Mouse (Mus musculus): ENCODE data around the gene Tmcc1. TPM values are rescaled to one million over a fixed set of nuclear protein-coding genes. Genes with fewer than 3 reads are reported as not detected.

The Tmcc1 gene
- polyA plus RNA-seq, 1 experiment from 2014 or later: 9.4 TPM

DNA sequence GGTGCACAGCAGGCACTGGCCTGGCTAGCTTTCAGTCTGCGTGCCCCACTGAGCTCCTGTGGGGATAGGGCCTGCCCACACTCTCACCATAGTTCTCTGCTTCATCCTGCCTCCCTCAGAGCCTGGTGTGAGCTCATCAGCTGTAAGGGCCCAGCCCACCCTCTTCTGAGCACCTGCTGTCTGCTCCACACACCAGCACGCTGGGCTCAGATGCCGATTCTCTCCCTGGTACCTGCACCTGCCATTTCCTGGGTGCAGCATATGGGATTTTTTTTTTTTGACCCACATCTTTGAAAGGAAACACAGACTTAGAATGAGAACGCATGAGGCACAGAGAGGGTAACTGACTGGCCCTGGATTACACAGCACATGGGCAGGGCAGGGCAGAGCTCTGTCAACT is 203.7 kb downstream of the Tmcc1 start:
- TF ChIP-seq EP300 (optimal IDR thresholded peaks at IDR 0.05): no peak
- TF ChIP-seq CTCF (IDR thresholded peaks at IDR 0.05; ENCODE audit: low read depth): no peak
- DNase-seq (ENCODE audit: low spot score): no peak
- H3K4me3 ChIP-seq (ENCODE audit: low read depth, low read length): peak overlapping the region; percentile 1; the same call in 1 of the 2 replicates
- no peak overlapping the region for H3K9ac ChIP-seq (ENCODE audit: low read length)
- peaks cover 3% of the 10 kb centered on the region for H3K4me1 ChIP-seq (replicated peaks; ENCODE audit: control insufficient read depth, insufficient read depth)
- H3K27me3 ChIP-seq (ENCODE audit: control insufficient read depth, insufficient read depth, low read length): no peaks in the 10 kb centered on the region; the same call in 1 of the 2 replicates
- H3K27ac ChIP-seq (replicated peaks): no peak overlapping the region
- ATAC-seq (ENCODE audit: low FRiP score, low TSS enrichment): no peak
- no peaks in the 10 kb centered on the region for H3K36me3 ChIP-seq (ENCODE audit: control insufficient read depth, insufficient read depth, low read length)
- WGBS: 65% methylated on average over 4 of the region's 4 CpGs
- no peaks in the 10 kb centered on the region for H3K9me3 ChIP-seq (ENCODE audit: control insufficient read depth, low read length)
- peak overlapping the region; percentile 25; the same call in 1 of the 2 replicates for H3K4me2 ChIP-seq (replicated peaks; ENCODE audit: low read depth)

DNA sequence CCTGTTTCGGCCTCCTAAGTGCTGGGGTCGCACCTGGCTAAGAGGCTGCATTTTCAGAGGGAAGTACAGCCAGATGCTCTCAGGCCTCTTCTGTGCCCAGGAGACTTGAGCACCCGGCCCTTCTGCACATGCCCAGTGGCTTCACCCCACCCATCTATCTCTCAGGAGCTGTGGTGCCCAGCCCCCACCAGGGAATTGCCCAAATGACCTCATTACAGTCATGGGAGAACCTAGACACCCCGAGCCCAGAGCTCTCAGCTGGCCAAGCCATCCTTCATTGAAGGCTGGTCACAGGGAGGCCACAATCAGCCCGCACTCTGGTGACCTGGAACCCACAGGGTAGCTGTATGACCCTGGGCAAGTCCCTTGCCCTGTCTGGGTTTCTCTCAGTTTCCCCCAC is 204.3 kb downstream of the Tmcc1 start:
- H3K4me3 ChIP-seq (ENCODE audit: low read depth, low read length): no peak overlapping the region
- no peaks in the 10 kb centered on the region for H3K36me3 ChIP-seq (ENCODE audit: control insufficient read depth, insufficient read depth, low read length)
- ATAC-seq (ENCODE audit: low FRiP score, low TSS enrichment) (no peak), DNase-seq (ENCODE audit: low spot score) (no peak)
- no peak overlapping the region for H3K9ac ChIP-seq (ENCODE audit: low read length)
- no peaks in the 10 kb centered on the region; the same call in 1 of the 2 replicates for H3K27me3 ChIP-seq (ENCODE audit: control insufficient read depth, insufficient read depth, low read length)
- no peaks in the 10 kb centered on the region for H3K9me3 ChIP-seq (ENCODE audit: control insufficient read depth, low read length)
- TF ChIP-seq CTCF (IDR thresholded peaks at IDR 0.05; ENCODE audit: low read depth) (no peak), EP300 (optimal IDR thresholded peaks at IDR 0.05) (no peak)
- WGBS: 78% methylated on average over 5 of the region's 5 CpGs
- H3K4me1 ChIP-seq (replicated peaks; ENCODE audit: control insufficient read depth, insufficient read depth): peaks cover 3% of the 10 kb centered on the region
- H3K27ac ChIP-seq (replicated peaks): no peak overlapping the region
- H3K4me2 ChIP-seq (replicated peaks; ENCODE audit: low read depth): no peak overlapping the region; the same call in 1 of the 2 replicates

DNA sequence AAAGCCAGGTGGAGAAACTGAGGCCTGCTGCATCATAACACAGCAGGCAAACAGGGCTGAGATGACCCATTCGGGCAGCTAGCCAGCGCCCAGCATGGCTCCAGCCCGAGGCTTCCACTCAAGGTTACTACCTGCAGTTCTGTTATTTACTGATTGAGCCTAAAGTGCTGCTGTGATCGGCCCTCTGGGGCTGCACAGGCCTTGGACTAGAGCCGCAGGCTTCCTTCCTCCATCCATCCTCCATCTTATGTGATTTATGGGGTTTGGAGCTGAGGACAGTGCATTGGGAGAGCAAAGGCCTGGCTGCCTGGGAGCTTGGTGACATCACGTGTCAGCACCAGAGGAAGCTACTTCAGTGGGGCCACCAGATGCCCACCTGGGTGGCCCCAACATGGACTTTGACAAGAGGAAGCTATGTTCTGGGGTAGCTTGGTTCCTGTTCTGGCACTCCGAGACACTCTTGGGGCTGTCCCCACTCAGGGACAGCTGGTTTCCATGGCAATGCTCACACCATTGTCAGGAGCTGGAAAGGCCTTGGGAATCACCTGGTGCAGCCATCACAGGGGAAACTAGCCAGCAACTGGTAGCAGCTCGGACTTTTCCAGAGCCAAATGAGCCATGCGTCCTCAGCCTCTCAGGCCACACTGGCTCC is 206.1 kb downstream of the Tmcc1 start:
- WGBS: 69% methylated on average over 9 of the region's 9 CpGs
- no peaks in the 10 kb centered on the region for H3K9me3 ChIP-seq (ENCODE audit: control insufficient read depth, low read length)
- 0 out of 2 replicates have a peak overlapping the region, but pooled peaks have one; percentile 13 for H3K27ac ChIP-seq (replicated peaks)
- no peak overlapping the region for H3K9ac ChIP-seq (ENCODE audit: low read length)
- DNase-seq (ENCODE audit: low spot score) (no peak), ATAC-seq (ENCODE audit: low FRiP score, low TSS enrichment) (no peak)
- no peak for TF ChIP-seq EP300 (optimal IDR thresholded peaks at IDR 0.05)
- TF ChIP-seq CTCF (IDR thresholded peaks at IDR 0.05; ENCODE audit: low read depth): no peak
- no peaks in the 10 kb centered on the region for H3K27me3 ChIP-seq (ENCODE audit: control insufficient read depth, insufficient read depth, low read length)
- no peak overlapping the region for H3K4me2 ChIP-seq (replicated peaks; ENCODE audit: low read depth)
- no peaks in the 10 kb centered on the region for H3K36me3 ChIP-seq (ENCODE audit: control insufficient read depth, insufficient read depth, low read length)
- H3K4me1 ChIP-seq (replicated peaks; ENCODE audit: control insufficient read depth, insufficient read depth): peaks cover 3% of the 10 kb centered on the region
- no peak overlapping the region for H3K4me3 ChIP-seq (ENCODE audit: low read depth, low read length)

DNA sequence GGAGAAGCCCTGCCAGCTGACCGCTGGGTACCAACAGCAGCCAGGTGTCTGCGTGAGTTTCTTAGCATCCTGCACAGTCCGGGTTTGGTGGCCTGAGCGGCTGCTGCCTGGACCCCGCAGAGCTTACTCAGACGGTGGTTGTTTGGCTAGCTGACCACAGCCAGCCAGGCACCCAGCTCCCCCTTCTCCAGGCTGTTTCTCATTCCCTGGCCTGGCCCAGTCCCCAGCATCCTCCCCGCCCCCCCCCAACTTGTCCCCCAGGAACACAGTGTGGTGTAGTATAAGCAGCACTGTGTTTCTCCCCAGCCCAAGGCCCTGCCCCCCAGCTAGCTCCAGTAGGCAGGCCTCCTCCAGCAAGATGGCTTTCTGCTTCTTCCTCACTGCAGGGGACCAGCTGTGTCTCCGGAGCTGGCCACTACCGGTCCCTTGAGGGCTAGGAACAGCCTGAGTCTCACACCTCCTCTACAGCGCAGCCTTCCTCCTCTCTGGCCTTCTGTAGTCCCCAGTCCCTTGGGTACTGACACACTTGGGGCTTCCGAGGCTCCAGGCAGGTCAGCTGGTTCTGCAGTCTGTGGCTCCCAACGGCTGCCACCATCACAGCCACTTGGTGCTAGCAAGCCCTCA is 206.7 kb downstream of the Tmcc1 start:
- no peaks in the 10 kb centered on the region for H3K27me3 ChIP-seq (ENCODE audit: control insufficient read depth, insufficient read depth, low read length)
- H3K4me1 ChIP-seq (replicated peaks; ENCODE audit: control insufficient read depth, insufficient read depth): peaks cover 3% of the 10 kb centered on the region
- WGBS: 58% methylated on average over 12 of the region's 12 CpGs
- H3K36me3 ChIP-seq (ENCODE audit: control insufficient read depth, insufficient read depth, low read length): no peaks in the 10 kb centered on the region
- H3K9me3 ChIP-seq (ENCODE audit: control insufficient read depth, low read length): no peaks in the 10 kb centered on the region
- peak overlapping the region; percentile 20; the same call in 1 of the 2 replicates for H3K4me2 ChIP-seq (replicated peaks; ENCODE audit: low read depth)
- 0 out of 2 replicates have a peak overlapping the region, but pooled peaks have one; percentile 35 for H3K27ac ChIP-seq (replicated peaks)
- DNase-seq (ENCODE audit: low spot score): no peak
- ATAC-seq (ENCODE audit: low FRiP score, low TSS enrichment): peak; percentile 15; the same call in 1 of the 2 replicates
- TF ChIP-seq EP300 (optimal IDR thresholded peaks at IDR 0.05) (no peak), CTCF (IDR thresholded peaks at IDR 0.05; ENCODE audit: low read depth) (no peak)
- H3K4me3 ChIP-seq (ENCODE audit: low read depth, low read length): no peak overlapping the region
- peak overlapping the region; percentile 31; the same call in 1 of the 2 replicates for H3K9ac ChIP-seq (ENCODE audit: low read length)

DNA sequence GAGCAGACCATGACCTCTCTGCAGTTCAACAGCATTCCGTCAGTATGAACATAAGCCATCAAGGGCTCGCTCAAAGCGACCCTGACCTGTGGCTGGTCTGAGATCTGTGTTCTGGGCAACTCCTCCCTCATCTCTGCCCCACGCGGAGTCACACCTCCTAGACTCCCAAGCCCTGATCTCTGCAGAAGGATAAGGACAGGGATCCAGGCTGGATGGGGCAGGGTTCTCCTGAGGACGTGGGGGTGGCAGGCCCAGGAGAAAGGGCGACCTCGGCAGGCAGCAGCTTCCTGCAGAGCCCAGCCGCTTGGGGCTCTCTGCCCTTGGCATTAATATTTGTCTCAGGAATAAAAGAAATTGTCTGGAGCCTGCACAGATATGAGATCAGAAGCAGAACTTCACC is 207.7 kb downstream of the Tmcc1 start:
- WGBS: 37% methylated on average over 9 of the region's 9 CpGs
- H3K27me3 ChIP-seq (ENCODE audit: control insufficient read depth, insufficient read depth, low read length): no peaks in the 10 kb centered on the region
- no peak for ATAC-seq (ENCODE audit: low FRiP score, low TSS enrichment)
- TF ChIP-seq EP300 (optimal IDR thresholded peaks at IDR 0.05) (no peak), CTCF (IDR thresholded peaks at IDR 0.05; ENCODE audit: low read depth) (no peak)
- no peak overlapping the region for H3K4me3 ChIP-seq (ENCODE audit: low read depth, low read length)
- no peaks in the 10 kb centered on the region for H3K9me3 ChIP-seq (ENCODE audit: control insufficient read depth, low read length)
- H3K27ac ChIP-seq (replicated peaks): no peak overlapping the region
- peak overlapping the region; percentile 31; the same call in 1 of the 2 replicates for H3K9ac ChIP-seq (ENCODE audit: low read length)
- no peak for DNase-seq (ENCODE audit: low spot score)
- H3K36me3 ChIP-seq (ENCODE audit: control insufficient read depth, insufficient read depth, low read length): no peaks in the 10 kb centered on the region
- no peak overlapping the region; the same call in 1 of the 2 replicates for H3K4me2 ChIP-seq (replicated peaks; ENCODE audit: low read depth)
- H3K4me1 ChIP-seq (replicated peaks; ENCODE audit: control insufficient read depth, insufficient read depth): peaks cover 3% of the 10 kb centered on the region; the same call in 1 of the 2 replicates

DNA sequence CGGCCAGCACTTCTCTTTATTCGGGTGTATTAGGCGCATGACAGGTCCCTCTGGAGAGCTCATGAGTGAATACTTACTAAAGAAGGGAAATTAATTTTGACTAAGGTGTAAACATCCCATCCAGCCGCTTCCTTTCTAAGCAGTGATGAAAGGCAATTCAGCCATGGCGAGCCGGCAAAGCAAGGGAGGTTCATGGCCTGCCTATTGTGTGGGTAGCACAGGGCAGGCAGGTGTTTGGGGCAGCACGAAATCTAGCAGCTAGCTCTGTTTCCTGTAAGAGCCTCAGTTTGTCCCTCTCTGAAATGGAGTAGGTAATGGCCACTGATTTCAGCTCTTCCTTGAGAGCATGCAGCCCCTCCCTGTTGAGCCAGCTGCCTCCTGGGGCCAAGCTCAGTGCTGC is 208.7 kb downstream of the Tmcc1 start:
- WGBS: 51% methylated on average over 7 of the region's 7 CpGs

More for the DNA sequence above, 208.7 kb downstream of the Tmcc1 start:
- no peaks in the 10 kb centered on the region for H3K9me3 ChIP-seq (ENCODE audit: control insufficient read depth, low read length)
- H3K4me3 ChIP-seq (ENCODE audit: low read depth, low read length): no peak overlapping the region
- no peak for DNase-seq (ENCODE audit: low spot score)
- no peak overlapping the region for H3K9ac ChIP-seq (ENCODE audit: low read length)
- no peaks in the 10 kb centered on the region for H3K36me3 ChIP-seq (ENCODE audit: control insufficient read depth, insufficient read depth, low read length)
- peaks cover 3% of the 10 kb centered on the region; the same call in 1 of the 2 replicates for H3K4me1 ChIP-seq (replicated peaks; ENCODE audit: control insufficient read depth, insufficient read depth)
- no peak for TF ChIP-seq EP300 (optimal IDR thresholded peaks at IDR 0.05)
- TF ChIP-seq CTCF (IDR thresholded peaks at IDR 0.05; ENCODE audit: low read depth): no peak
- no peak overlapping the region; the same call in 1 of the 2 replicates for H3K27ac ChIP-seq (replicated peaks)
- H3K27me3 ChIP-seq (ENCODE audit: control insufficient read depth, insufficient read depth, low read length): no peaks in the 10 kb centered on the region
- H3K4me2 ChIP-seq (replicated peaks; ENCODE audit: low read depth): no peak overlapping the region
- ATAC-seq (ENCODE audit: low FRiP score, low TSS enrichment): no peak

Measured in stomach, postnatal 0 days (tissue).